Mouse (Mus musculus) left cerebral cortex, postnatal 25 days (tissue): ENCODE data around the gene Nkx2-4. TPM values are rescaled to one million over a fixed set of nuclear protein-coding genes. Genes with fewer than 3 reads are reported as not detected.

Experiments
- total RNA-seq, 2 experiments: library from RNA; stranded (reverse); gene quantifications; 2 replicates each; pipeline ENCODE4 v1.2.3; 2021

Nkx2-4 gene
- total RNA-seq, 2 experiments from 2014 or later = not detected

Other genes with a start within 250 kb of the Nkx2-4 start
- 10 to 100 TPM; 13.8 to 19.3 TPM for gene Kiz, start 229.6 kb downstream of the Nkx2-4 start, total RNA-seq
- 10 to 100 TPM; 40.1 to 42.6 TPM for gene Xrn2, start 72.4 kb downstream of the Nkx2-4 start, total RNA-seq
- gene Nkx2-2, start 108.8 kb upstream of the Nkx2-4 start, total RNA-seq = 1 to 10 TPM; 6.0 to 6.5 TPM